ENCODE assay signal across 14 mouse cellular contexts in genomic region chr6:91963429-91963828, GRCm38 (mm10). TPM values are rescaled to one million over a fixed set of nuclear protein-coding genes. Genes with fewer than 3 reads are reported as not detected.
DNase-seq lines count a peak whose midpoint lies in the region; ATAC-seq lines count a peak whose summit lies in the region.
"Had no signal": no experiment of that assay in that cellular context is flagged by ENCODE, and none has a peak within 500 bp of the region (broad histone marks: within the 10 kb centered on the region; RNA-seq: fewer than 3 reads in every experiment).

No protein-coding gene starts in this region.

- no peaks in the 10 kb centered on the region for H3K9me3 ChIP-seq in stomach, embryonic 14.5 days (ENCODE audit: control insufficient read depth, low read depth, low read length)
- no peaks in the 10 kb centered on the region for H3K9me3 ChIP-seq in forebrain, embryonic 11.5 days (ENCODE audit: control insufficient read depth, low read length)
- H3K9me3 ChIP-seq: midbrain, embryonic 15.5 days had no signal

- DNase-seq in embryo, embryonic 10 days (ENCODE audit: low spot score), result peak; percentile 42
- DNase-seq in embryo, embryonic 9.5 days (ENCODE audit: extremely low spot score), result no peak
- peak; percentile 16 for DNase-seq in lung, postnatal 10 days
- no peak for DNase-seq in lung, postnatal 4 days
- DNase-seq in kidney, postnatal 10 days, result peak; percentile 64
- no peak for DNase-seq in forebrain, embryonic 11.5 days (ENCODE audit: low spot score)
- no peak for DNase-seq in ovary, postnatal 14 days (ENCODE audit: low spot score)
- DNase-seq: cerebellum, postnatal 14 days; heart, adult 2 months; heart, postnatal 4 days; thymus, adult 2 months had no signal

- H3K36me3 ChIP-seq in stomach, embryonic 14.5 days (ENCODE audit: control insufficient read depth, insufficient read depth, low read length), result no peaks in the 10 kb centered on the region
- H3K36me3 ChIP-seq in forebrain, embryonic 11.5 days (ENCODE audit: control insufficient read depth, insufficient read depth, low read length), result no peaks in the 10 kb centered on the region
- H3K36me3 ChIP-seq: midbrain, embryonic 15.5 days had no signal

- H3K27me3 ChIP-seq in stomach, embryonic 14.5 days (ENCODE audit: control insufficient read depth, insufficient read depth, low read length), result no peaks in the 10 kb centered on the region
- no peaks in the 10 kb centered on the region for H3K27me3 ChIP-seq in forebrain, embryonic 11.5 days (ENCODE audit: control insufficient read depth, insufficient read depth, low read length)
- H3K27me3 ChIP-seq: midbrain, embryonic 15.5 days had no signal

- no peak overlapping the region for H3K4me3 ChIP-seq in stomach, embryonic 14.5 days (ENCODE audit: low read depth, low read length)
- no peak overlapping the region for H3K4me3 ChIP-seq in forebrain, embryonic 11.5 days (ENCODE audit: low read depth, low read length)
- H3K4me3 ChIP-seq: erythroblast, embryonic 14.5 days; heart, adult 2 months; midbrain, embryonic 15.5 days had no signal

- no peak overlapping the region for H3K4me2 ChIP-seq in stomach, embryonic 14.5 days (replicated peaks; ENCODE audit: low read depth, low read length)
- no peak overlapping the region for H3K4me2 ChIP-seq in forebrain, embryonic 11.5 days (ENCODE audit: low read depth, low read length, severe bottlenecking)
- H3K4me2 ChIP-seq: midbrain, embryonic 15.5 days had no signal

- WGBS in stomach, embryonic 14.5 days, result 21% methylated on average over 4 of the region's 4 CpGs
- 46% methylated on average over 4 of the region's 4 CpGs for WGBS in forebrain, embryonic 11.5 days

- H3K4me1 ChIP-seq in stomach, embryonic 14.5 days (ENCODE audit: control insufficient read depth, insufficient read depth, low read length), result peaks cover 14% of the 10 kb centered on the region; the same call in 1 of the 2 replicates
- H3K4me1 ChIP-seq in forebrain, embryonic 11.5 days (replicated peaks; ENCODE audit: control insufficient read depth, insufficient read depth, low read length), result no peaks in the 10 kb centered on the region
- H3K4me1 ChIP-seq: midbrain, embryonic 15.5 days had no signal

- no peak overlapping the region for H3K9ac ChIP-seq in stomach, embryonic 14.5 days (replicated peaks; ENCODE audit: low read depth, low read length)
- no peak overlapping the region for H3K9ac ChIP-seq in forebrain, embryonic 11.5 days (ENCODE audit: low read length)
- H3K9ac ChIP-seq: midbrain, embryonic 15.5 days had no signal

- peak; percentile 47; the same call in 1 of the 2 replicates for ATAC-seq in stomach, embryonic 14.5 days (ENCODE audit: insufficient number of reproducible peaks, insufficient read depth, low FRiP score, low read depth)
- no peak for ATAC-seq in forebrain, embryonic 11.5 days (replicated peaks; ENCODE audit: low FRiP score)
- ATAC-seq: midbrain, embryonic 15.5 days had no signal

- H3K27ac ChIP-seq in stomach, embryonic 14.5 days (ENCODE audit: low read length), result no peak overlapping the region
- no peak overlapping the region for H3K27ac ChIP-seq in forebrain, embryonic 11.5 days (ENCODE audit: low read depth, low read length)
- H3K27ac ChIP-seq: heart, adult 2 months; midbrain, embryonic 15.5 days had no signal

RNA-seq across cellular contexts. Expression of gene Fgd5, which starts 15.2 kb away (rescaled TPM):
- 5.1 and 5.5 TPM in 2 replicates for polyA plus RNA-seq in stomach, embryonic 14.5 days (2014; fragmentation: Nextera tagmentation; extraction: Ambion mirVana)
- polyA plus RNA-seq in forebrain, embryonic 11.5 days (2014; fragmentation: Nextera tagmentation; extraction: Ambion mirVana), result 6.3 and 6.6 TPM in 2 replicates

Comparison
In these comparisons a context has a peak if more than half of its experiments do, and no peak if none do; other contexts are left out.
1. DNase-seq: peak in embryo, embryonic 10 days (single experiment), lung, postnatal 10 days (single experiment) and kidney, postnatal 10 days (single experiment); none in embryo, embryonic 9.5 days (single experiment), lung, postnatal 4 days (0 of 2), forebrain, embryonic 11.5 days (single experiment) and ovary, postnatal 14 days (single experiment).